Mouse (Mus musculus) CH12.LX (cell line): Measurements from ENCODE around the gene Tia1.

Experiments
- CHD1 ChIP-seq: IDR thresholded peaks from 2 replicates; pipeline ENCODE4 v1.6.1; 2012; ENCODE audit warnings: low read depth, low read length, improper control_type of control experiment, inconsistent platforms
- CTCF ChIP-seq, 2 experiments: IDR thresholded peaks in 1 of 2; conservative IDR thresholded peaks in 1 of 2; 2 replicates each; pipeline ENCODE4 v1.5.1; 2011 to 2012; ENCODE audit warnings: low read depth in 2 of 2, low read length in 2 of 2, improper control_type of control experiment in 1 of 2, inconsistent platforms in 1 of 2, mild to moderate bottlenecking in 1 of 2, moderate library complexity in 1 of 2
- ETS1 ChIP-seq: conservative IDR thresholded peaks from 2 replicates; pipeline ENCODE4 v1.6.1; 2012; ENCODE audit warnings: low read depth, mild to moderate bottlenecking, inconsistent platforms, low read length, improper control_type of control experiment, moderate library complexity
- GABPA ChIP-seq: IDR thresholded peaks from 2 replicates; pipeline ENCODE4 v1.6.1; 2012; ENCODE audit warnings: low read depth, low read length, improper control_type of control experiment, inconsistent platforms; ENCODE audit not compliant: insufficient replicate concordance
- JUND ChIP-seq: conservative IDR thresholded peaks from 2 replicates; pipeline ENCODE4 v1.6.1; 2011; ENCODE audit warnings: low read depth, low read length, improper control_type of control experiment
- MAFK ChIP-seq: IDR thresholded peaks from 2 replicates; pipeline ENCODE4 v1.6.1; 2011; ENCODE audit warnings: low read length, improper control_type of control experiment; ENCODE audit not compliant: insufficient replicate concordance
- NELFE ChIP-seq: IDR thresholded peaks from 2 replicates; pipeline ENCODE4 v1.6.1; 2011; ENCODE audit warnings: low read depth, low read length, improper control_type of control experiment
- POLR2A ChIP-seq: IDR thresholded peaks from 2 replicates; pipeline ENCODE4 v1.6.1; 2011; ENCODE audit warnings: low read depth, mild to moderate bottlenecking, improper control_type of control experiment, low read length
- TBP ChIP-seq: conservative IDR thresholded peaks from 2 replicates; pipeline ENCODE4 v1.6.1; 2011; ENCODE audit warnings: low read depth, low read length, improper control_type of control experiment
- USF1 ChIP-seq: IDR thresholded peaks from 2 replicates; pipeline ENCODE4 v1.6.1; 2014; ENCODE audit warnings: low read depth, mild to moderate bottlenecking, inconsistent platforms, low read length, improper control_type of control experiment
- ZC3H11A ChIP-seq: IDR thresholded peaks from 2 replicates; pipeline ENCODE4 v1.6.1; 2012; ENCODE audit warnings: low read depth, mild to moderate bottlenecking, inconsistent platforms, low read length, improper control_type of control experiment
- ZKSCAN1 ChIP-seq: IDR thresholded peaks from 2 replicates; pipeline ENCODE4 v1.6.1; 2012; ENCODE audit warnings: low read depth, inconsistent platforms, low read length, improper control_type of control experiment, borderline replicate concordance

DNA sequence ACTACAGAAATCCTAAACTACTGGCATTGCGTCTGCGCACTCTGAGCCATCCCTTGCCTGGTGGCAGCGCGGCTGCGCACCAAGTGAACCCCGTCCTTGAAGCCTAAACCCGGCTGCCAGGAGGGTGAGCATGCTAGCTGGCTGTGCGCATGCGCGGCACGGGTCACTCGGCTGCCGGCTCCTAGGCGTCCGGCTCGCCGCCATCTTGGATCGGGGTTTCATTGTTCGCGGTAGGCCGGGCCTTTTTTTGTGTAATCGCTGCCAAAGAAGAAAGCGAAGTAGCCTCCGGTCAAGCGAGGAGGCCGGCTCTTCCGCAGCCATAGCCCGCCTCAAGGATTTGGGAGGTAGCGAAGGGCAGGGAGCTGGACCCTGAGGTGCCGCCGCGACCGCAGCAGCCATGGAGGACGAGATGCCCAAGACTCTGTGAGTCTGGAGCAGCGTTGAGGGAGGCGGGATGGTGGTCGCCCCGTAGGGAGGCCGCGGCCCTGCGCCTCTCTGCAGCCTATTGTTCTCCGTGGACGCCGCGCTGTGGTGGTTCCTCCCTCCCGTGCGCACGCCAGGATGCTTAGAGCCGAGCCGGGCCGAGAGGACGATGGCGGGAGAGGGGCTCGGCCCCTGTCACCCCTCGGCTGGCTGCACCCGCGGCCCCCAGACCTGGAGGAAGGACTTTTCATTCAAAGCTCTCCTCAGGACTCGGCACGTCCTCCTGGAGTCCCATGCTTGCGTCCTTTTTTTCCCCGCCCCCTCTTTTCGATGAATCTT, at the start of gene Tia1:
- no peak for TF ChIP-seq ZC3H11A
- no peak for TF ChIP-seq CTCF (conservative IDR thresholded peaks at IDR 0.05 in 1 of 2, IDR thresholded peaks at IDR 0.05 in 1 of 2; ENCODE audit: low read depth in 2 of 2, low read length in 2 of 2)
- no peak for TF ChIP-seq USF1
- TF ChIP-seq POLR2A = peak; percentile 81
- no peak for TF ChIP-seq ZKSCAN1
- no peak for TF ChIP-seq TBP
- no peak; the same call in 1 of the 2 replicates for TF ChIP-seq CHD1
- TF ChIP-seq MAFK = no peak
- no peak for TF ChIP-seq GABPA
- TF ChIP-seq ETS1 = no peak
- no peak for TF ChIP-seq JUND
- TF ChIP-seq NELFE = peak; percentile 82
